Mouse (Mus musculus) CH12.LX (cell line): Measurements from ENCODE around the gene Pcsk2.

Source experiments
- CTCF ChIP-seq, 2 experiments: IDR thresholded peaks in 1 of 2; conservative IDR thresholded peaks in 1 of 2; 2 replicates each; pipeline ENCODE4 v1.5.1; 2011 to 2012; ENCODE audit warnings: low read depth in 2 of 2, low read length in 2 of 2, improper control_type of control experiment in 1 of 2, inconsistent platforms in 1 of 2, mild to moderate bottlenecking in 1 of 2, moderate library complexity in 1 of 2
- EP300 ChIP-seq: IDR thresholded peaks from 2 replicates; pipeline ENCODE4 v1.6.1; 2011; ENCODE audit warnings: low read length, improper control_type of control experiment
- NELFE ChIP-seq: IDR thresholded peaks from 2 replicates; pipeline ENCODE4 v1.6.1; 2011; ENCODE audit warnings: low read depth, low read length, improper control_type of control experiment
- NRF1 ChIP-seq: IDR thresholded peaks from 2 replicates; pipeline ENCODE4 v1.6.1; 2014; ENCODE audit warnings: low read depth, mild to moderate bottlenecking, inconsistent platforms, low read length, improper control_type of control experiment, moderate library complexity
- POLR2A ChIP-seq: IDR thresholded peaks from 2 replicates; pipeline ENCODE4 v1.6.1; 2011; ENCODE audit warnings: low read depth, mild to moderate bottlenecking, improper control_type of control experiment, low read length
- SMC3 ChIP-seq: IDR thresholded peaks from 2 replicates; pipeline ENCODE4 v1.6.1; 2011; ENCODE audit warnings: low read depth, low read length, improper control_type of control experiment
- ZC3H11A ChIP-seq: IDR thresholded peaks from 2 replicates; pipeline ENCODE4 v1.6.1; 2012; ENCODE audit warnings: low read depth, mild to moderate bottlenecking, inconsistent platforms, low read length, improper control_type of control experiment

- TF ChIP-seq CTCF (conservative IDR thresholded peaks at IDR 0.05 in 1 of 2, IDR thresholded peaks at IDR 0.05 in 1 of 2; ENCODE audit: low read depth in 2 of 2, low read length in 2 of 2) (no peak), EP300 (no peak), ZC3H11A (no peak), NRF1 (no peak), NELFE (no peak), POLR2A (no peak), SMC3 (no peak)
These were observed 67.5 kb downstream of the Pcsk2 start for GRCm38 (mm10) chr2:143613466-143613865.
